Mouse (Mus musculus): ENCODE results near the gene Relb. TPM values are rescaled to one million over a fixed set of nuclear protein-coding genes. Genes with fewer than 3 reads are reported as not detected.

The Relb gene
- total RNA-seq, 1 experiment, result 13.9 TPM

- in situ Hi-C loops (cut with MboI; ENCODE audit: low sequenced_read_pairs in 2 of 2, unreplicated experiment in 2 of 2), result no loop called here
- Histone ChIP-seq H3K4me1 (ENCODE audit: control insufficient read depth in 2 of 2, insufficient read depth in 2 of 2, low read length in 2 of 2, poor library complexity in 1 of 2) (peaks cover 0 to 15% of the 10 kb centered on the region in 2 experiments; a peak in 3 of 4 replicates), H3K27ac (ENCODE audit: insufficient read depth, low read depth, low read length, poor library complexity, severe bottlenecking) (no peak overlapping the region), H3K36me3 (ENCODE audit: control insufficient read depth, insufficient read depth, low read length, poor library complexity, severe bottlenecking) (peaks cover 21% of the 10 kb centered on the region), H3K9ac (ENCODE audit: insufficient read depth, low read depth, low read length, poor library complexity, severe bottlenecking) (no peak overlapping the region), H3K9me3 (ENCODE audit: control insufficient read depth, insufficient read depth, low read depth, low read length) (no peaks in the 10 kb centered on the region), H3K4me3 (ENCODE audit: insufficient read depth in 1 of 2, low read depth in 1 of 2, low read length in 2 of 2, poor library complexity in 1 of 2, severe bottlenecking in 1 of 2) (no peak overlapping the region)
- TF ChIP-seq CHD2 (IDR thresholded peaks at IDR 0.05; ENCODE audit: low read depth, low read length) (no peak), ZNF384 (IDR thresholded peaks at IDR 0.05; ENCODE audit: low read depth, low read length) (no peak)
- DNase-seq (ENCODE audit: low read depth, low spot score), result no peak
Measured at GRCm38 (mm10) chr7:19565803-19566202, 63.4 kb downstream of the Relb start.

GRCm38 (mm10) chr7:19564455-19564854, 64.8 kb downstream of the Relb start:
- Histone ChIP-seq H3K4me1 (ENCODE audit: control insufficient read depth in 2 of 2, insufficient read depth in 2 of 2, low read length in 2 of 2, poor library complexity in 1 of 2) (peaks cover 0 to 9% of the 10 kb centered on the region in 2 experiments; a peak in 3 of 4 replicates), H3K9me3 (ENCODE audit: control insufficient read depth, insufficient read depth, low read depth, low read length) (no peaks in the 10 kb centered on the region), H3K27ac (ENCODE audit: insufficient read depth, low read depth, low read length, poor library complexity, severe bottlenecking) (no peak overlapping the region), H3K4me3 (ENCODE audit: insufficient read depth in 1 of 2, low read depth in 1 of 2, low read length in 2 of 2, poor library complexity in 1 of 2, severe bottlenecking in 1 of 2) (no peak overlapping the region), H3K36me3 (ENCODE audit: control insufficient read depth, insufficient read depth, low read length, poor library complexity, severe bottlenecking) (peaks cover 15% of the 10 kb centered on the region), H3K9ac (ENCODE audit: insufficient read depth, low read depth, low read length, poor library complexity, severe bottlenecking) (no peak overlapping the region)
- in situ Hi-C loops (cut with MboI; ENCODE audit: low sequenced_read_pairs in 2 of 2, unreplicated experiment in 2 of 2), result no loop called here
- TF ChIP-seq HCFC1 (IDR thresholded peaks at IDR 0.05; ENCODE audit: borderline replicate concordance, insufficient read depth, low read length) (no peak), MAFK (IDR thresholded peaks at IDR 0.05; ENCODE audit: insufficient read depth, low read depth, low read length) (no peak), ZC3H11A (IDR thresholded peaks at IDR 0.05; ENCODE audit: borderline replicate concordance, low read depth, low read length) (no peak), ZNF384 (IDR thresholded peaks at IDR 0.05; ENCODE audit: low read depth, low read length) (no peak), CHD2 (IDR thresholded peaks at IDR 0.05; ENCODE audit: low read depth, low read length) (no peak)
- DNase-seq (ENCODE audit: low read depth, low spot score), result no peak

GRCm38 (mm10) chr7:19563884-19564283, 65.4 kb downstream of the Relb start:
- Histone ChIP-seq H3K9me3 (ENCODE audit: control insufficient read depth, insufficient read depth, low read depth, low read length) (no peaks in the 10 kb centered on the region), H3K27ac (ENCODE audit: insufficient read depth, low read depth, low read length, poor library complexity, severe bottlenecking) (no peak overlapping the region), H3K36me3 (ENCODE audit: control insufficient read depth, insufficient read depth, low read length, poor library complexity, severe bottlenecking) (peaks cover 15% of the 10 kb centered on the region), H3K9ac (ENCODE audit: insufficient read depth, low read depth, low read length, poor library complexity, severe bottlenecking) (no peak overlapping the region), H3K4me1 (ENCODE audit: control insufficient read depth in 2 of 2, insufficient read depth in 2 of 2, low read length in 2 of 2, poor library complexity in 1 of 2) (peaks cover under 1 to 9% of the 10 kb centered on the region in 2 experiments; a peak in 2 of 4 replicates), H3K4me3 (ENCODE audit: insufficient read depth in 1 of 2, low read depth in 1 of 2, low read length in 2 of 2, poor library complexity in 1 of 2, severe bottlenecking in 1 of 2) (no peak overlapping the region)
- TF ChIP-seq CHD2 (IDR thresholded peaks at IDR 0.05; ENCODE audit: low read depth, low read length) (no peak), ZNF384 (IDR thresholded peaks at IDR 0.05; ENCODE audit: low read depth, low read length) (no peak), ZC3H11A (IDR thresholded peaks at IDR 0.05; ENCODE audit: borderline replicate concordance, low read depth, low read length) (no peak), HCFC1 (IDR thresholded peaks at IDR 0.05; ENCODE audit: borderline replicate concordance, insufficient read depth, low read length) (no peak), MAFK (IDR thresholded peaks at IDR 0.05; ENCODE audit: insufficient read depth, low read depth, low read length) (no peak)
- DNase-seq (ENCODE audit: low read depth, low spot score), result no peak
- in situ Hi-C loops (cut with MboI; ENCODE audit: low sequenced_read_pairs in 2 of 2, unreplicated experiment in 2 of 2), result no loop called here

GRCm38 (mm10) chr7:19562643-19563410, 66.4 kb downstream of the Relb start, which contains the start of gene Ppp1r37:
Gene Ppp1r37, minus strand, starts transcription at chr7:19563076.
- 0 out of 2 replicates have a peak within 1 kb of the TSS, but pooled peaks have one; percentile 41 for H3K27ac ChIP-seq (ENCODE audit: insufficient read depth, low read depth, low read length, poor library complexity, severe bottlenecking)
- no peak for DNase-seq (ENCODE audit: low read depth, low spot score)

More at GRCm38 (mm10) chr7:19562643-19563410, 66.4 kb downstream of the Relb start, which contains the start of gene Ppp1r37:
- peaks cover 17% of the 10 kb centered on the region for H3K36me3 ChIP-seq (ENCODE audit: control insufficient read depth, insufficient read depth, low read length, poor library complexity, severe bottlenecking)
- in situ Hi-C loops (cut with MboI; ENCODE audit: low sequenced_read_pairs in 2 of 2, unreplicated experiment in 2 of 2), result no loop called here
- H3K4me3 ChIP-seq (ENCODE audit: insufficient read depth in 1 of 2, low read depth in 1 of 2, low read length in 2 of 2, poor library complexity in 1 of 2, severe bottlenecking in 1 of 2), result peak within 1 kb of the TSS; percentile 81 to 92
- no peak for TF ChIP-seq ZNF384 (IDR thresholded peaks at IDR 0.05; ENCODE audit: low read depth, low read length)
- TF ChIP-seq MAFK (IDR thresholded peaks at IDR 0.05; ENCODE audit: insufficient read depth, low read depth, low read length), result no peak
- no peak for TF ChIP-seq HCFC1 (IDR thresholded peaks at IDR 0.05; ENCODE audit: borderline replicate concordance, insufficient read depth, low read length)
- no peak for TF ChIP-seq ZC3H11A (IDR thresholded peaks at IDR 0.05; ENCODE audit: borderline replicate concordance, low read depth, low read length)
- no peak for TF ChIP-seq CHD2 (IDR thresholded peaks at IDR 0.05; ENCODE audit: low read depth, low read length)
- peak within 1 kb of the TSS; percentile 90 for H3K9ac ChIP-seq (ENCODE audit: insufficient read depth, low read depth, low read length, poor library complexity, severe bottlenecking)
- H3K9me3 ChIP-seq (ENCODE audit: control insufficient read depth, insufficient read depth, low read depth, low read length), result no peaks in the 10 kb centered on the region
- peaks cover 2 to 7% of the 10 kb centered on the region in 2 experiments; a peak in 1 of 4 replicates for H3K4me1 ChIP-seq (ENCODE audit: control insufficient read depth in 2 of 2, insufficient read depth in 2 of 2, low read length in 2 of 2, poor library complexity in 1 of 2)
